Mouse (Mus musculus) limb, embryonic 15.5 days (tissue): ENCODE results near the gene Adnp. TPM values are rescaled to one million over a fixed set of nuclear protein-coding genes. Genes with fewer than 3 reads are reported as not detected.
A peak's percentile ranks its signal among the peaks of the same experiment; 100 is the strongest.
"Not testable (repeated sequence)": the region's sequence is repeated elsewhere in the genome, so short reads cannot be mapped to it uniquely, and the experiment has no call there.

Experiments
- ATAC-seq: fragments of 200-750 bp; cut with Nextera tagmentation; 2 replicates; pipeline ENCODE4 v1.8.0; 2017; ENCODE audit warnings: low read depth, moderate TSS enrichment; ENCODE audit not compliant: insufficient number of reproducible peaks, low FRiP score, low TSS enrichment
- H3K27ac ChIP-seq: fragments of 300-500 bp; sonication (generic); 2 replicates; pipeline ENCODE4 v1.5.1; 2015; ENCODE audit warnings: moderate library complexity, mild to moderate bottlenecking, inconsistent platforms
- H3K27me3 ChIP-seq: fragments of 300-500 bp; sonication (generic); 2 replicates; pipeline ENCODE4 v1.6.1; 2015; ENCODE audit warnings: inconsistent platforms
- H3K36me3 ChIP-seq: fragments of 300-500 bp; sonication (generic); 2 replicates; pipeline ENCODE4 v1.6.1; 2015; ENCODE audit warnings: inconsistent platforms
- H3K4me1 ChIP-seq: fragments of 300-500 bp; sonication (generic); 2 replicates; pipeline ENCODE4 v1.6.1; 2015; ENCODE audit warnings: inconsistent platforms
- H3K4me2 ChIP-seq: fragments of 300-500 bp; sonication (generic); 2 replicates; pipeline ENCODE4 v1.6.1; 2015; ENCODE audit warnings: mild to moderate bottlenecking, inconsistent platforms
- H3K4me3 ChIP-seq: fragments of 300-500 bp; sonication (generic); 2 replicates; pipeline ENCODE4 v1.5.1; 2015; ENCODE audit warnings: mild to moderate bottlenecking, inconsistent platforms
- H3K9ac ChIP-seq: fragments of 300-500 bp; sonication (generic); 2 replicates; pipeline ENCODE4 v1.6.1; 2015; ENCODE audit warnings: inconsistent platforms
- H3K9me3 ChIP-seq: fragments of 300-500 bp; sonication (generic); 2 replicates; pipeline ENCODE4 v1.6.1; 2016; ENCODE audit warnings: inconsistent platforms
- WGBS: fragments of 180-500 bp; shearing (Covaris S2); methylation state at CpG from one replicate; pipeline ENCODE4 v1.1.7; 2015; 5-methylcytosine and 5-hydroxymethylcytosine counted together
- polyA plus RNA-seq: library from polyadenylated mRNA; unstranded; fragments of >200 nt; fragmentation: Nextera tagmentation; extraction: Ambion mirVana; gene quantifications from 2 replicates; pipeline ENCODE4 v1.2.1, GENCODE M21; 2015

Gene Adnp
- polyA plus RNA-seq, 1 experiment from 2014 or later = 3.6 TPM

GRCm38 (mm10) chr2:168166750-168167460 is 40.0 kb downstream of the Adnp start:
- Histone ChIP-seq H3K36me3 (no peaks in the 10 kb centered on the region), H3K9me3 (no peaks in the 10 kb centered on the region), H3K9ac (no peak overlapping the region), H3K27ac (no peak overlapping the region), H3K4me3 (no peak overlapping the region), H3K27me3 (no peaks in the 10 kb centered on the region), H3K4me1 (peaks cover 39% of the 10 kb centered on the region), H3K4me2 (no peak overlapping the region)
- ATAC-seq = no peak
- WGBS = 44% methylated on average over 21 of the region's 21 CpGs

GRCm38 (mm10) chr2:168161978-168162377 is 44.9 kb downstream of the Adnp start:
- WGBS = 6% methylated on average over 14 of the region's 14 CpGs
- no peak for ATAC-seq
- Histone ChIP-seq H3K27me3 (no peaks in the 10 kb centered on the region), H3K4me3 (peak overlapping the region; percentile 30), H3K4me2 (peak overlapping the region; percentile 50), H3K27ac (peak overlapping the region; percentile 30; the same call in 1 of the 2 replicates), H3K4me1 (peaks cover 24% of the 10 kb centered on the region), H3K36me3 (no peaks in the 10 kb centered on the region), H3K9me3 (no peaks in the 10 kb centered on the region), H3K9ac (0 out of 2 replicates have a peak overlapping the region, but pooled peaks have one; percentile 20)

GRCm38 (mm10) chr2:168161514-168161971 is 45.4 kb downstream of the Adnp start:
- Histone ChIP-seq H3K4me3 (peak overlapping the region; percentile 30), H3K4me1 (peaks cover 22% of the 10 kb centered on the region), H3K9ac (0 out of 2 replicates have a peak overlapping the region, but pooled peaks have one; percentile 20), H3K27me3 (no peaks in the 10 kb centered on the region), H3K9me3 (no peaks in the 10 kb centered on the region), H3K36me3 (no peaks in the 10 kb centered on the region), H3K27ac (peak overlapping the region; percentile 30; the same call in 1 of the 2 replicates), H3K4me2 (peak overlapping the region; percentile 50)
- WGBS = 6% methylated on average over 11 of the region's 11 CpGs
- ATAC-seq = peak; percentile 50; the same call in 1 of the 2 replicates

GRCm38 (mm10) chr2:168160370-168160930 is 46.5 kb downstream of the Adnp start:
- no peaks in the 10 kb centered on the region for H3K36me3 ChIP-seq
- no peaks in the 10 kb centered on the region for H3K27me3 ChIP-seq
- no peak overlapping the region for H3K9ac ChIP-seq
- H3K27ac ChIP-seq = no peak overlapping the region
- ATAC-seq = no peak
- H3K9me3 ChIP-seq = no peaks in the 10 kb centered on the region
- H3K4me1 ChIP-seq = peaks cover 24% of the 10 kb centered on the region
- H3K4me2 ChIP-seq = no peak overlapping the region
- WGBS = 84% methylated on average over 9 of the region's 9 CpGs
- no peak overlapping the region for H3K4me3 ChIP-seq

- peaks cover 37% of the 10 kb centered on the region for H3K4me1 ChIP-seq
- no peaks in the 10 kb centered on the region for H3K36me3 ChIP-seq
- no peaks in the 10 kb centered on the region for H3K27me3 ChIP-seq
- no peaks in the 10 kb centered on the region for H3K9me3 ChIP-seq
- peak overlapping the region; percentile 57 for H3K27ac ChIP-seq
- peak overlapping the region; percentile 71 for H3K4me2 ChIP-seq
- H3K9ac ChIP-seq = peak overlapping the region; percentile 18; the same call in 1 of the 2 replicates
- peak overlapping the region; percentile 30 for H3K4me3 ChIP-seq
- WGBS = 4% methylated on average over 24 of the region's 25 CpGs
- ATAC-seq = no peak
These were observed 47.8 kb downstream of the Adnp start for GRCm38 (mm10) chr2:168158911-168159711.

GRCm38 (mm10) chr2:168157974-168158373 is 48.9 kb downstream of the Adnp start:
- H3K27ac ChIP-seq, H3K27me3 ChIP-seq, H3K4me3 ChIP-seq, H3K36me3 ChIP-seq, H3K9me3 ChIP-seq, ATAC-seq, H3K4me2 ChIP-seq, H3K9ac ChIP-seq: not testable (repeated sequence)
- 61% methylated on average over 10 of the region's 11 CpGs for WGBS
- H3K4me1 ChIP-seq = peaks cover 39% of the 10 kb centered on the region

- H3K4me2 ChIP-seq = no peak overlapping the region
- no peak overlapping the region for H3K9ac ChIP-seq
- no peaks in the 10 kb centered on the region for H3K9me3 ChIP-seq
- H3K36me3 ChIP-seq = no peaks in the 10 kb centered on the region
- ATAC-seq = no peak
- H3K4me1 ChIP-seq = peaks cover 32% of the 10 kb centered on the region
- no peak overlapping the region for H3K4me3 ChIP-seq
- no peak overlapping the region for H3K27ac ChIP-seq
- 51% methylated on average over 14 of the region's 14 CpGs for WGBS
- H3K27me3 ChIP-seq = no peaks in the 10 kb centered on the region
These were observed 50.6 kb downstream of the Adnp start for GRCm38 (mm10) chr2:168156361-168156760.

GRCm38 (mm10) chr2:168155666-168156065 is 51.2 kb downstream of the Adnp start:
- H3K27ac ChIP-seq = no peak overlapping the region

GRCm38 (mm10) chr2:168154090-168154881 is 52.6 kb downstream of the Adnp start:
- WGBS = 16% methylated on average over 14 of the region's 14 CpGs
- Histone ChIP-seq H3K36me3 (no peaks in the 10 kb centered on the region), H3K4me1 (peaks cover 26% of the 10 kb centered on the region), H3K9me3 (no peaks in the 10 kb centered on the region), H3K9ac (no peak overlapping the region), H3K27me3 (no peaks in the 10 kb centered on the region), H3K27ac (peak overlapping the region; percentile 76), H3K4me2 (peak overlapping the region; percentile 34), H3K4me3 (peak overlapping the region; percentile 15; the same call in 1 of the 2 replicates)
- ATAC-seq = peak; percentile 83

More at GRCm38 (mm10) chr2:168155666-168156065, 51.2 kb downstream of the Adnp start:
- no peak overlapping the region for H3K4me3 ChIP-seq
- H3K27me3 ChIP-seq = no peaks in the 10 kb centered on the region
- ATAC-seq = no peak
- H3K4me1 ChIP-seq = peaks cover 32% of the 10 kb centered on the region
- no peak overlapping the region for H3K4me2 ChIP-seq
- WGBS = 93% methylated on average over 7 of the region's 7 CpGs
- H3K9me3 ChIP-seq = no peaks in the 10 kb centered on the region
- no peaks in the 10 kb centered on the region for H3K36me3 ChIP-seq
- H3K9ac ChIP-seq = no peak overlapping the region

- 87% methylated on average over 8 of the region's 8 CpGs for WGBS
- ATAC-seq = no peak
- no peak overlapping the region for H3K4me2 ChIP-seq
These were observed 57.7 kb downstream of the Adnp start for GRCm38 (mm10) chr2:168149241-168149640.

GRCm38 (mm10) chr2:168147722-168148432 is 59.0 kb downstream of the Adnp start:
- Histone ChIP-seq H3K36me3 (no peaks in the 10 kb centered on the region), H3K27me3 (no peaks in the 10 kb centered on the region), H3K9ac (no peak overlapping the region), H3K4me1 (peaks cover 15% of the 10 kb centered on the region), H3K4me2 (no peak overlapping the region), H3K4me3 (no peak overlapping the region), H3K27ac (no peak overlapping the region), H3K9me3 (no peaks in the 10 kb centered on the region)
- 75% methylated on average over 22 of the region's 22 CpGs for WGBS
- ATAC-seq = no peak

More at GRCm38 (mm10) chr2:168149241-168149640, 57.7 kb downstream of the Adnp start:
- no peak overlapping the region for H3K27ac ChIP-seq
- no peaks in the 10 kb centered on the region for H3K36me3 ChIP-seq
- no peak overlapping the region for H3K4me3 ChIP-seq
- H3K27me3 ChIP-seq = no peaks in the 10 kb centered on the region
- H3K9me3 ChIP-seq = no peaks in the 10 kb centered on the region
- no peak overlapping the region for H3K9ac ChIP-seq
- peaks cover 19% of the 10 kb centered on the region for H3K4me1 ChIP-seq
